Comparison of ENCODE assay signal across 30 mouse cellular contexts in genomic region chr17:42169391-42170018, GRCm38 (mm10).
"Had no signal": no experiment of that assay in that cellular context is flagged by ENCODE, and none has a peak within 500 bp of the region (broad histone marks: within the 10 kb centered on the region; RNA-seq: fewer than 3 reads in every experiment).

No protein-coding gene starts in this region.

- H3K27me3 ChIP-seq: limb, embryonic 12.5 days; liver, embryonic 12.5 days; liver, embryonic 13.5 days; liver, embryonic 15.5 days; lung, embryonic 15.5 days; megakaryocyte, embryonic 14.5 days; midbrain, embryonic 12.5 days; midbrain, embryonic 13.5 days; midbrain, embryonic 15.5 days; neural tube, embryonic 12.5 days had no signal

- H3K36me3 ChIP-seq: limb, embryonic 12.5 days; liver, embryonic 12.5 days; liver, embryonic 13.5 days; liver, embryonic 15.5 days; lung, embryonic 15.5 days; midbrain, embryonic 10.5 days; midbrain, embryonic 12.5 days; midbrain, embryonic 13.5 days; midbrain, embryonic 15.5 days; neural tube, embryonic 12.5 days had no signal

- DNase-seq: left cerebral cortex, postnatal 4 days; liver; liver, embryonic 13.5 days; liver, postnatal 0 days; lung, adult 18-20 months; lung, adult 2 months; lung, embryonic 14.5 days; lung, postnatal 10 days; lung, postnatal 14 days; lung, postnatal 36 days; lung, postnatal 4 days; midbrain, embryonic 14.5 days had no signal

- H3K4me3 ChIP-seq: left cerebral cortex, adult 2 months; limb, embryonic 12.5 days; liver, embryonic 12.5 days; liver, embryonic 13.5 days; liver, embryonic 15.5 days; lung, embryonic 15.5 days; megakaryocyte, embryonic 14.5 days; midbrain, embryonic 10.5 days; midbrain, embryonic 12.5 days; midbrain, embryonic 13.5 days; midbrain, embryonic 15.5 days; myocyte; neural tube, embryonic 12.5 days had no signal

- H3K9ac ChIP-seq: limb, embryonic 12.5 days; liver, embryonic 12.5 days; liver, embryonic 13.5 days; liver, embryonic 14.5 days; liver, embryonic 15.5 days; liver, postnatal 0 days; lung, embryonic 14.5 days; lung, embryonic 15.5 days; midbrain, embryonic 12.5 days; midbrain, embryonic 13.5 days; midbrain, embryonic 15.5 days; neural tube, embryonic 12.5 days had no signal

- H3K4me2 ChIP-seq: limb, embryonic 12.5 days; liver, embryonic 11.5 days; liver, embryonic 12.5 days; liver, embryonic 13.5 days; liver, embryonic 15.5 days; lung, embryonic 14.5 days; lung, embryonic 15.5 days; midbrain, embryonic 11.5 days; midbrain, embryonic 12.5 days; midbrain, embryonic 13.5 days; midbrain, embryonic 15.5 days; neural tube, embryonic 12.5 days had no signal

- H3K9me3 ChIP-seq: limb, embryonic 12.5 days; liver, embryonic 12.5 days; liver, embryonic 13.5 days; liver, embryonic 15.5 days; lung, embryonic 15.5 days; megakaryocyte, embryonic 14.5 days; midbrain, embryonic 10.5 days; midbrain, embryonic 12.5 days; midbrain, embryonic 13.5 days; midbrain, embryonic 15.5 days; neural tube, embryonic 12.5 days had no signal

- ATAC-seq: liver, embryonic 12.5 days; liver, postnatal 0 days; lung, postnatal 0 days; midbrain, embryonic 13.5 days; midbrain, embryonic 15.5 days; midbrain, embryonic 16.5 days had no signal

- H3K4me1 ChIP-seq: limb, embryonic 12.5 days; liver, embryonic 12.5 days; liver, embryonic 13.5 days; liver, embryonic 15.5 days; lung, embryonic 15.5 days; megakaryocyte, embryonic 14.5 days; midbrain, embryonic 10.5 days; midbrain, embryonic 12.5 days; midbrain, embryonic 13.5 days; midbrain, embryonic 15.5 days; neural tube, embryonic 12.5 days had no signal

- H3K27ac ChIP-seq: left cerebral cortex, adult 2 months; limb, embryonic 12.5 days; liver, embryonic 12.5 days; liver, embryonic 13.5 days; liver, embryonic 14.5 days; liver, embryonic 15.5 days; lung, embryonic 15.5 days; macrophage; midbrain, embryonic 10.5 days; midbrain, embryonic 12.5 days; midbrain, embryonic 13.5 days; midbrain, embryonic 15.5 days; neural tube, embryonic 12.5 days had no signal
